Mouse (Mus musculus) embryonic facial prominence, embryonic 10.5 days (tissue): Measurements from ENCODE around the gene Cldn13. TPM values are rescaled to one million over a fixed set of nuclear protein-coding genes. Genes with fewer than 3 reads are reported as not detected.

Experiments
- DNase-seq: peaks from one replicate; pipeline ENCODE4 v3.0.0-alpha.2; 2017; ENCODE audit warnings: low spot score
- H3K27ac ChIP-seq: fragments of 300-500 bp; sonication (generic); replicated peaks from 2 replicates; pipeline ENCODE4 v1.5.1; 2016; ENCODE audit warnings: mild to moderate bottlenecking
- H3K27me3 ChIP-seq: fragments of 300-500 bp; sonication (generic); replicated peaks from 2 replicates; pipeline ENCODE4 v1.6.1; 2016; ENCODE audit warnings: low read depth, mild to moderate bottlenecking; ENCODE audit not compliant: poor library complexity, severe bottlenecking
- H3K36me3 ChIP-seq: fragments of 300-500 bp; sonication (generic); replicated peaks from 2 replicates; pipeline ENCODE4 v1.6.1; 2016; ENCODE audit warnings: mild to moderate bottlenecking, moderate library complexity
- H3K4me1 ChIP-seq: fragments of 300-500 bp; sonication (generic); 2 replicates; pipeline ENCODE4 v1.6.1; 2016
- H3K4me3 ChIP-seq: fragments of 300-500 bp; sonication (generic); 2 replicates; pipeline ENCODE4 v1.5.1; 2016; ENCODE audit warnings: mild to moderate bottlenecking, moderate library complexity
- H3K9me3 ChIP-seq: fragments of 300-500 bp; sonication (generic); 2 replicates; pipeline ENCODE4 v1.6.1; 2016; ENCODE audit warnings: mild to moderate bottlenecking
- WGBS: fragments of 180-500 bp; shearing (Covaris S2); methylation state at CpG from one replicate; pipeline ENCODE4 v1.1.7; 2016; 5-methylcytosine and 5-hydroxymethylcytosine counted together
- polyA plus RNA-seq: library from polyadenylated mRNA; unstranded; fragments of >200 nt; fragmentation: Nextera tagmentation; extraction: Ambion mirVana; gene quantifications from 2 replicates; pipeline ENCODE4 v1.2.1, GENCODE M21; 2016

The Cldn13 gene
- polyA plus RNA-seq, 1 experiment from 2014 or later = 2.8 TPM

DNA sequence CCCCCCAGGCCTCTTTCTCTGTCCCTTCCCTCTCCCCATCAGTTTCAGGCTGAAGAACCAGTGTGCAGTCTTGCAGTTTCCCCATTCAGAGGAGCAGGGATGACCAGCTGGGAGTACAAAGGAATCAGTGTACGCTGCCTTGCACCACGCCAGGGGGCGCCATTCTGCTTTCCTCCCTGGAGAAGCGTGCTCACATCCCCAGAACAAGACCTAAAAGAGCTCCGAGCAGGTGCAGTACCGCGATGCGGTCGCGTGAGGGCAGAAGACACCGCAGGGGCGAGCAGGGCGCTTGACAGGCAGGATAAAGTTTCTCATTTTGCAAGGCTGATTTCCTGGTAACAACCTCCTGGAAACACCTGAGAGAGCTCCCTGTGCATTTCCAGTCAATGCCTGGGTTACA, 8.2 kb downstream of the Cldn13 start:
- no peaks in the 10 kb centered on the region for H3K36me3 ChIP-seq
- no peaks in the 10 kb centered on the region for H3K9me3 ChIP-seq
- H3K27ac ChIP-seq = peak overlapping the region; percentile 66
- peak; percentile 95 for DNase-seq
- H3K4me1 ChIP-seq = peaks cover 5% of the 10 kb centered on the region; the same call in 1 of the 2 replicates
- under 1% methylated on average over 13 of the region's 13 CpGs for WGBS
- 0 out of 2 replicates have a peak, but pooled peaks cover 4% of the 10 kb centered on the region for H3K27me3 ChIP-seq
- H3K4me3 ChIP-seq = no peak overlapping the region

- H3K27ac ChIP-seq = peak within 1 kb of the TSS; percentile 66
These were observed 8.7 kb downstream of the Cldn13 start, which contains the start of gene Tmem270 for GRCm38 (mm10) chr5:134906633-134907032. Gene Tmem270 (minus strand): TSS chr5:134906733.

DNA sequence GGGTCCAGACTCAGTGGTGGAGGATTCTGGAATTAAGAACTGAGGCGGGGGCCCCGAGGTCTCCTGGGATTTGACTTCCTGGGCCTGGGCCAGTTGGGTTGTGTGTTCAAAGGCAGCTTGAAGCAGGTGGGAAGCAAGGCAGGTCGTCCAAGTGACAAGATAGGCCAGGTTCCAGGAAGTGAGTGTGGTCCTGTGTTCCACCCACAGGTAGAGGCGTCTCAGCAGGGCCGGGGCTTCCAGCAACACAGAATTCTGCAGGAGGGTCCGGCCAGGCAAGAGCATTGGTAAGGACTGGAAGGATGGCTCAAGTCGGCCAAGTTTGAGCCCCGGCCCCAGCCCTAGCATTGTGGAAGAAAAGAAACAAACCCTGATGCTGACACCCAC, 13.7 kb downstream of the Cldn13 start:
- no peak overlapping the region for H3K27ac ChIP-seq
- H3K4me1 ChIP-seq = peaks cover 29% of the 10 kb centered on the region
- no peak overlapping the region for H3K4me3 ChIP-seq
- peaks cover 8% of the 10 kb centered on the region; the same call in 1 of the 2 replicates for H3K27me3 ChIP-seq
- H3K9me3 ChIP-seq = no peaks in the 10 kb centered on the region
- 73% methylated on average over 8 of the region's 8 CpGs for WGBS
- no peak for DNase-seq
- no peaks in the 10 kb centered on the region for H3K36me3 ChIP-seq

More at GRCm38 (mm10) chr5:134906633-134907032, 8.7 kb downstream of the Cldn13 start, which contains the start of gene Tmem270:
- H3K4me3 ChIP-seq = no peak within 1 kb of the TSS
- H3K27me3 ChIP-seq = 0 out of 2 replicates have a peak, but pooled peaks cover 4% of the 10 kb centered on the region
- 79% methylated on average over 6 of the region's 6 CpGs for WGBS
- no peak for DNase-seq
- no peaks in the 10 kb centered on the region for H3K36me3 ChIP-seq
- no peaks in the 10 kb centered on the region for H3K9me3 ChIP-seq
- H3K4me1 ChIP-seq = peaks cover 6% of the 10 kb centered on the region; the same call in 1 of the 2 replicates

GRCm38 (mm10) chr5:134901012-134901643, 14.2 kb downstream of the Cldn13 start:
- Histone ChIP-seq H3K27me3 (peaks cover 8% of the 10 kb centered on the region; the same call in 1 of the 2 replicates), H3K9me3 (no peaks in the 10 kb centered on the region), H3K4me1 (peaks cover 31% of the 10 kb centered on the region), H3K36me3 (no peaks in the 10 kb centered on the region), H3K27ac (no peak overlapping the region), H3K4me3 (no peak overlapping the region)
- DNase-seq = peak; percentile 60
- 46% methylated on average over 12 of the region's 12 CpGs for WGBS

- no peaks in the 10 kb centered on the region for H3K9me3 ChIP-seq
- no peaks in the 10 kb centered on the region for H3K36me3 ChIP-seq
- H3K27ac ChIP-seq = peak overlapping the region; percentile 49
- WGBS = 69% methylated on average over 17 of the region's 17 CpGs
- H3K4me3 ChIP-seq = no peak overlapping the region
- peaks cover 8% of the 10 kb centered on the region; the same call in 1 of the 2 replicates for H3K27me3 ChIP-seq
- DNase-seq = peak; percentile 28
- H3K4me1 ChIP-seq = peaks cover 46% of the 10 kb centered on the region
These were observed 17.7 kb downstream of the Cldn13 start for GRCm38 (mm10) chr5:134897596-134897995.

DNA sequence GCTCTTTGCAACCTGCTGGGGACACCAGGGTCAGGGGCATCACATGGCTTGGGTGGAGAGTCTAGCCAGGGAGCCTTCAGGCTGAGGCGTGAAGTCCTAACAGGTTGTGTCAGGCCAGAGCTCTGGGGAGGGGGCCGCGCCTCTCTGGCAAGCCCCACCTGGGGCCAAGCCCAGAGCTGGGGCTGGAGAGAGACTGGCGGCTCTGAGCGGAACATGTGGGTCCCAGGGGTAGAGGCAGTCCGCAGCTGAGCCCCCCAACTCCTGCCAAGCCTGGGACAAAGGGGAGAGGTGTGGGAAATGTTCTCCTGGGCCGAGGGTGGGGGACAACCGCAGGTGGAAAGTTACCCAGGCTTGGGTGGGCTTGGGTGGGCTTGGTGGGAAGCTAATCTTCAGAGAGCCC, 18.4 kb downstream of the Cldn13 start:
- H3K9me3 ChIP-seq = no peaks in the 10 kb centered on the region
- peaks cover 46% of the 10 kb centered on the region for H3K4me1 ChIP-seq
- H3K27ac ChIP-seq = peak overlapping the region; percentile 49
- WGBS = 82% methylated on average over 8 of the region's 8 CpGs
- H3K4me3 ChIP-seq = no peak overlapping the region
- no peak for DNase-seq
- H3K27me3 ChIP-seq = peaks cover 4% of the 10 kb centered on the region; the same call in 1 of the 2 replicates
- H3K36me3 ChIP-seq = no peaks in the 10 kb centered on the region

DNA sequence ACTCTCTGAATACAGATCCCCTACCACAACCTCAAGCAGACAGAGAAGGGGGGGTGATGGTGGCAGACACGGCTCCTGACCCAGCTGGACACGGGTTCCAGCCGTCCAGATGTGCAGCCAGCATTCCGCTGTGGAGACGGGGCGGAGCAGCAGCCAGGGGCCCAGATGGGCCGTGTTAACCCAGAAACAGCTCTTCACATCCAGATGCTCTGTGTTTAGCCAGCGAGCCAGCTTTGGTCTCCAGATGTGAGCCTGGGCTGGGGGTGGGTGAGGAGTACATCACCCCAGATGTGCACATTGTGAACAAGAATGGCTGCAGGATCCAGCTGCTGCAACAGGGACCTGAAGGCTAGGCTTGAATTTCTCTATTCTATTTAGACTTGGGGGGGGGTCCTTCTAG, 20.0 kb downstream of the Cldn13 start:
- H3K36me3 ChIP-seq = no peaks in the 10 kb centered on the region
- no peak overlapping the region for H3K27ac ChIP-seq
- no peaks in the 10 kb centered on the region for H3K9me3 ChIP-seq
- H3K27me3 ChIP-seq = peaks cover 4% of the 10 kb centered on the region; the same call in 1 of the 2 replicates
- peaks cover 40% of the 10 kb centered on the region for H3K4me1 ChIP-seq
- peak; percentile 79 for DNase-seq
- no peak overlapping the region for H3K4me3 ChIP-seq
- WGBS = 42% methylated on average over 8 of the region's 8 CpGs

DNA sequence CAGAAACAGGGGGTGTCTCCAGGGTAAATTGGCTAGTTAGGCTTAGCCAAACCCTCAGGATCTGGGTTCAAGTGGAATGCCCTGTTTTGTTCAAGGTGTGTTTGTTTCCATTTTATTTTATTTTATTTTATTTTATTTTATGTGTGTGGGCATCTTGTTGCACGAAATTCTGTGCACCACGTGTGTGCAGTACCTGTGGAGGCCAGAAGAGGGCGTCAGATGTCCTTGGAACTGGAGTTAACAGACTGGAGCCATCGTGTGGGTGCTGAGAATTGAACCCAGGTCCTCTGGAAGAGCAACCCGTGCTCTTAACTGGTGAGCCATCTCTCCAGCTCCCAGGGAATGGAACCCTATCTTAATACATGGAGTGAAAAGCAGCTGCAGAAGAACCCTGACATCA, 22.6 kb downstream of the Cldn13 start:
- Histone ChIP-seq H3K9me3 (no peaks in the 10 kb centered on the region), H3K4me3 (no peak overlapping the region), H3K36me3 (no peaks in the 10 kb centered on the region), H3K4me1 (peaks cover 38% of the 10 kb centered on the region), H3K27ac (no peak overlapping the region), H3K27me3 (0 out of 2 replicates have a peak, but pooled peaks cover 8% of the 10 kb centered on the region)
- WGBS = 82% methylated on average over 5 of the region's 5 CpGs
- DNase-seq = no peak

- 69% methylated on average over 8 of the region's 8 CpGs for WGBS
- no peaks in the 10 kb centered on the region for H3K36me3 ChIP-seq
- 0 out of 2 replicates have a peak, but pooled peaks cover 13% of the 10 kb centered on the region for H3K27me3 ChIP-seq
- no peaks in the 10 kb centered on the region for H3K9me3 ChIP-seq
- H3K4me1 ChIP-seq = peaks cover 27% of the 10 kb centered on the region
- no peak for DNase-seq
- H3K27ac ChIP-seq = peak overlapping the region; percentile 24
- no peak overlapping the region for H3K4me3 ChIP-seq
These were observed 23.8 kb downstream of the Cldn13 start for GRCm38 (mm10) chr5:134891552-134891951.

GRCm38 (mm10) chr5:134890601-134891054, 24.7 kb downstream of the Cldn13 start:
- DNase-seq = no peak
- H3K27me3 ChIP-seq = 0 out of 2 replicates have a peak, but pooled peaks cover 13% of the 10 kb centered on the region
- no peaks in the 10 kb centered on the region for H3K36me3 ChIP-seq
- H3K4me3 ChIP-seq = no peak overlapping the region
- no peak overlapping the region for H3K27ac ChIP-seq
- no peaks in the 10 kb centered on the region for H3K9me3 ChIP-seq
- peaks cover 20% of the 10 kb centered on the region for H3K4me1 ChIP-seq
- 76% methylated on average over 6 of the region's 6 CpGs for WGBS

GRCm38 (mm10) chr5:134888505-134888904, 26.8 kb downstream of the Cldn13 start:
- 88% methylated on average over 7 of the region's 7 CpGs for WGBS
- H3K27ac ChIP-seq = no peak overlapping the region
- no peaks in the 10 kb centered on the region for H3K36me3 ChIP-seq
- DNase-seq = no peak
- peaks cover 10% of the 10 kb centered on the region for H3K4me1 ChIP-seq
- 0 out of 2 replicates have a peak, but pooled peaks cover 13% of the 10 kb centered on the region for H3K27me3 ChIP-seq
- H3K4me3 ChIP-seq = no peak overlapping the region
- no peaks in the 10 kb centered on the region for H3K9me3 ChIP-seq

GRCm38 (mm10) chr5:134887447-134888335, 27.6 kb downstream of the Cldn13 start:
- Histone ChIP-seq H3K27me3 (0 out of 2 replicates have a peak, but pooled peaks cover 13% of the 10 kb centered on the region), H3K4me1 (peaks cover 10% of the 10 kb centered on the region), H3K4me3 (no peak overlapping the region), H3K27ac (peak overlapping the region; percentile 41; the same call in 1 of the 2 replicates), H3K36me3 (no peaks in the 10 kb centered on the region), H3K9me3 (no peaks in the 10 kb centered on the region)
- WGBS = 67% methylated on average over 18 of the region's 18 CpGs
- DNase-seq = no peak
